Mouse (Mus musculus): ENCODE data around the gene Glipr1l3.
"Not testable (repeated sequence)": the region's sequence is repeated elsewhere in the genome, so short reads cannot be mapped to it uniquely, and the experiment has no call there.

The Glipr1l3 gene

GRCm38 (mm10) chr10:112159882-112160560 lies at the start of gene Glipr1l3:
TSS of gene Glipr1l3 (minus strand) at chr10:112160327.
- not testable (repeated sequence) for DNase-seq (ENCODE audit: extremely low read depth, low read depth, low spot score)

- no peak for DNase-seq (ENCODE audit: extremely low read depth, low read depth, low spot score)
These were observed 43.3 kb upstream of the Glipr1l3 start for GRCm38 (mm10) chr10:112203463-112203862.

- not testable (repeated sequence) for DNase-seq (ENCODE audit: extremely low read depth, low read depth, low spot score)
These were observed 33.8 kb upstream of the Glipr1l3 start for GRCm38 (mm10) chr10:112193919-112194318.

- not testable (repeated sequence) for DNase-seq (ENCODE audit: extremely low read depth, low read depth, low spot score)
These were observed 16.9 kb upstream of the Glipr1l3 start for GRCm38 (mm10) chr10:112177027-112177426.

- no peak for DNase-seq (ENCODE audit: extremely low read depth, low read depth, low spot score)
These were observed 3.1 kb upstream of the Glipr1l3 start, which contains the start of gene Caps2 for GRCm38 (mm10) chr10:112163168-112163766. TSS of gene Caps2 (plus strand) at chr10:112163621.

- no peak for DNase-seq (ENCODE audit: extremely low read depth, low read depth, low spot score)
These were observed 20.3 kb downstream of the Glipr1l3 start for GRCm38 (mm10) chr10:112139834-112140233.

- DNase-seq (ENCODE audit: extremely low read depth, low read depth, low spot score) = no peak
These were observed 21.2 kb downstream of the Glipr1l3 start for GRCm38 (mm10) chr10:112138871-112139430.

GRCm38 (mm10) chr10:112138050-112138870 lies 21.9 kb downstream of the Glipr1l3 start:
- DNase-seq (ENCODE audit: extremely low read depth, low read depth, low spot score) = no peak

- no peak for DNase-seq (ENCODE audit: extremely low read depth, low read depth, low spot score)
These were observed 27.9 kb downstream of the Glipr1l3 start for GRCm38 (mm10) chr10:112132194-112132593.

- DNase-seq (ENCODE audit: extremely low read depth, low read depth, low spot score) = not testable (repeated sequence)
These were observed 32.4 kb downstream of the Glipr1l3 start for GRCm38 (mm10) chr10:112127682-112128230.

- DNase-seq (ENCODE audit: extremely low read depth, low read depth, low spot score) = not testable (repeated sequence)
These were observed 35.0 kb downstream of the Glipr1l3 start for GRCm38 (mm10) chr10:112125090-112125489.

- DNase-seq (ENCODE audit: extremely low read depth, low read depth, low spot score) = no peak
These were observed 49.7 kb downstream of the Glipr1l3 start for GRCm38 (mm10) chr10:112110401-112110800.

- DNase-seq (ENCODE audit: extremely low read depth, low read depth, low spot score) = not testable (repeated sequence)
These were observed 54.3 kb downstream of the Glipr1l3 start for GRCm38 (mm10) chr10:112105785-112106184.

Measured in fat pad, adult 2 months (tissue).